Mouse (Mus musculus) embryonic facial prominence, embryonic 11.5 days (tissue): ENCODE measurements around the gene Gm17545. TPM values are rescaled to one million over a fixed set of nuclear protein-coding genes. Genes with fewer than 3 reads are reported as not detected.

ENCODE experiments used
- ATAC-seq: fragments of 200-750 bp; cut with Nextera tagmentation; replicated peaks from 2 replicates; pipeline ENCODE4 v1.8.0; 2017; ENCODE audit warnings: low read depth; ENCODE audit not compliant: insufficient number of reproducible peaks, low FRiP score, low TSS enrichment
- DNase-seq: peaks from one replicate; pipeline ENCODE4 v3.0.0-alpha.2; 2015; ENCODE audit warnings: low spot score
- H3K27ac ChIP-seq: fragments of 300-500 bp; sonication (generic); replicated peaks from 2 replicates; pipeline ENCODE4 v1.5.1; 2014; ENCODE audit warnings: mild to moderate bottlenecking, low read depth, low read length, control low read depth
- H3K27me3 ChIP-seq: fragments of 300-500 bp; sonication (generic); 2 replicates; pipeline ENCODE4 v1.6.1; 2014; ENCODE audit warnings: mild to moderate bottlenecking, low read length, moderate library complexity, mixed read lengths; ENCODE audit not compliant: control insufficient read depth, insufficient read depth
- H3K36me3 ChIP-seq: fragments of 300-500 bp; sonication (generic); replicated peaks from 2 replicates; pipeline ENCODE4 v1.6.1; 2014; ENCODE audit warnings: low read depth, mild to moderate bottlenecking, low read length, moderate library complexity, mixed read lengths; ENCODE audit not compliant: control insufficient read depth, insufficient read depth
- H3K4me1 ChIP-seq: fragments of 300-500 bp; sonication (generic); 2 replicates; pipeline ENCODE4 v1.6.1; 2014; ENCODE audit warnings: low read length, mixed read lengths; ENCODE audit not compliant: control insufficient read depth, insufficient read depth
- H3K4me2 ChIP-seq: fragments of 300-500 bp; sonication (generic); 2 replicates; pipeline ENCODE4 v1.6.1; 2014; ENCODE audit warnings: low read depth, mild to moderate bottlenecking, control low read depth, low read length, moderate library complexity
- H3K4me3 ChIP-seq: fragments of 300-500 bp; sonication (generic); 2 replicates; pipeline ENCODE4 v1.5.1; 2014; ENCODE audit warnings: low read depth, low read length, control low read depth
- H3K9ac ChIP-seq: fragments of 300-500 bp; sonication (generic); replicated peaks from 2 replicates; pipeline ENCODE4 v1.6.1; 2014; ENCODE audit warnings: mild to moderate bottlenecking, control low read depth, low read length
- H3K9me3 ChIP-seq: fragments of 300-500 bp; sonication (generic); replicated peaks from 2 replicates; pipeline ENCODE4 v1.6.1; 2016; ENCODE audit warnings: mild to moderate bottlenecking, low read length, inconsistent platforms, mixed read lengths; ENCODE audit not compliant: control insufficient read depth
- WGBS: fragments of 180-500 bp; shearing (Covaris S2); extraction: QIAGEN DNeasy Blood & Tissue Kit; methylation state at CpG from one replicate; pipeline ENCODE4 v1.1.7; 2014; 5-methylcytosine and 5-hydroxymethylcytosine counted together
- polyA plus RNA-seq: library from polyadenylated mRNA; unstranded; fragments of >200 nt; fragmentation: Nextera tagmentation; extraction: Ambion mirVana; gene quantifications from 2 replicates; pipeline ENCODE4 v1.2.1, GENCODE M21; 2014

Gm17545 gene
- polyA plus RNA-seq, 1 experiment from 2014 or later, result not detected

- no peaks in the 10 kb centered on the region for H3K4me1 ChIP-seq
- no peak overlapping the region for H3K9ac ChIP-seq
- H3K27ac ChIP-seq, result no peak overlapping the region
- H3K4me2 ChIP-seq, result no peak overlapping the region
- no peak overlapping the region for H3K4me3 ChIP-seq
- no peaks in the 10 kb centered on the region for H3K27me3 ChIP-seq
- H3K36me3 ChIP-seq, result no peaks in the 10 kb centered on the region
- 79% methylated on average over 3 of the region's 3 CpGs for WGBS
- DNase-seq (no peak), ATAC-seq (no peak)
- H3K9me3 ChIP-seq, result no peaks in the 10 kb centered on the region
These were observed 34.2 kb upstream of the Gm17545 start for GRCm38 (mm10) chr9:22419877-22420276.

GRCm38 (mm10) chr9:22420491-22420890 lies 33.6 kb upstream of the Gm17545 start:
- Histone ChIP-seq H3K4me3 (no peak overlapping the region), H3K9ac (no peak overlapping the region), H3K27me3 (no peaks in the 10 kb centered on the region), H3K4me2 (no peak overlapping the region), H3K4me1 (no peaks in the 10 kb centered on the region), H3K36me3 (no peaks in the 10 kb centered on the region), H3K9me3 (no peaks in the 10 kb centered on the region), H3K27ac (no peak overlapping the region)
- DNase-seq (no peak), ATAC-seq (no peak)
- WGBS, result 39% methylated on average over 7 of the region's 7 CpGs

GRCm38 (mm10) chr9:22422559-22422958 lies 31.5 kb upstream of the Gm17545 start:
- DNase-seq (no peak), ATAC-seq (no peak)
- Histone ChIP-seq H3K27ac (no peak overlapping the region), H3K9ac (no peak overlapping the region), H3K9me3 (no peaks in the 10 kb centered on the region), H3K36me3 (no peaks in the 10 kb centered on the region), H3K27me3 (no peaks in the 10 kb centered on the region), H3K4me1 (no peaks in the 10 kb centered on the region), H3K4me2 (no peak overlapping the region), H3K4me3 (no peak overlapping the region)
- WGBS, result 66% methylated on average over 1 of the region's 1 CpGs

- no peak for ATAC-seq
- Histone ChIP-seq H3K27ac (no peak overlapping the region), H3K4me2 (no peak overlapping the region), H3K9ac (no peak overlapping the region), H3K27me3 (no peaks in the 10 kb centered on the region), H3K36me3 (no peaks in the 10 kb centered on the region), H3K4me3 (no peak overlapping the region), H3K4me1 (no peaks in the 10 kb centered on the region), H3K9me3 (no peaks in the 10 kb centered on the region)
- 85% methylated on average over 1 of the region's 1 CpGs for WGBS
- DNase-seq, result no peak
These were observed 30.6 kb upstream of the Gm17545 start for GRCm38 (mm10) chr9:22423507-22423906.

GRCm38 (mm10) chr9:22424196-22424595 lies 29.9 kb upstream of the Gm17545 start:
- no peak overlapping the region for H3K4me3 ChIP-seq
- no peak overlapping the region for H3K27ac ChIP-seq
- 76% methylated on average over 10 of the region's 10 CpGs for WGBS
- DNase-seq (no peak), ATAC-seq (no peak)
- H3K4me1 ChIP-seq, result no peaks in the 10 kb centered on the region
- no peak overlapping the region for H3K9ac ChIP-seq
- H3K36me3 ChIP-seq, result no peaks in the 10 kb centered on the region
- no peaks in the 10 kb centered on the region for H3K9me3 ChIP-seq
- H3K4me2 ChIP-seq, result no peak overlapping the region
- H3K27me3 ChIP-seq, result no peaks in the 10 kb centered on the region

GRCm38 (mm10) chr9:22424719-22425118 lies 29.4 kb upstream of the Gm17545 start:
- Histone ChIP-seq H3K9ac (no peak overlapping the region), H3K4me3 (no peak overlapping the region), H3K27me3 (no peaks in the 10 kb centered on the region), H3K36me3 (no peaks in the 10 kb centered on the region), H3K4me1 (no peaks in the 10 kb centered on the region), H3K4me2 (no peak overlapping the region), H3K9me3 (no peaks in the 10 kb centered on the region), H3K27ac (no peak overlapping the region)
- no peak for ATAC-seq
- no peak for DNase-seq
- 95% methylated on average over 4 of the region's 4 CpGs for WGBS

GRCm38 (mm10) chr9:22428028-22428665 lies 25.9 kb upstream of the Gm17545 start:
- H3K4me3 ChIP-seq, result no peak overlapping the region
- no peak overlapping the region for H3K27ac ChIP-seq
- H3K36me3 ChIP-seq, result no peaks in the 10 kb centered on the region
- WGBS, result 26% methylated on average over 3 of the region's 4 CpGs
- no peaks in the 10 kb centered on the region for H3K27me3 ChIP-seq
- 0 out of 2 replicates have a peak, but pooled peaks cover 2% of the 10 kb centered on the region for H3K4me1 ChIP-seq
- H3K9me3 ChIP-seq, result no peaks in the 10 kb centered on the region
- DNase-seq (no peak), ATAC-seq (no peak)
- no peak overlapping the region for H3K9ac ChIP-seq
- no peak overlapping the region for H3K4me2 ChIP-seq

- Histone ChIP-seq H3K4me2 (no peak overlapping the region), H3K9me3 (no peaks in the 10 kb centered on the region), H3K36me3 (no peaks in the 10 kb centered on the region), H3K27ac (no peak overlapping the region), H3K27me3 (no peaks in the 10 kb centered on the region), H3K4me1 (0 out of 2 replicates have a peak, but pooled peaks cover 2% of the 10 kb centered on the region), H3K9ac (no peak overlapping the region), H3K4me3 (no peak overlapping the region)
- DNase-seq (no peak), ATAC-seq (no peak)
- WGBS, result 79% methylated on average over 14 of the region's 14 CpGs
These were observed 25.3 kb upstream of the Gm17545 start for GRCm38 (mm10) chr9:22428666-22429410.
